Mouse (Mus musculus) bone marrow, adult 2 months (tissue): ENCODE results near the gene Olfr183.
"Not testable (repeated sequence)": the region's sequence is repeated elsewhere in the genome, so short reads cannot be mapped to it uniquely, and the experiment has no call there.

Experiments
- CTCF ChIP-seq: fragments of 200-500 bp; IDR thresholded peaks from 2 replicates; pipeline ENCODE4 v1.5.1; 2011; ENCODE audit warnings: low read length, control low read depth; ENCODE audit not compliant: control insufficient read depth, insufficient read depth
- POLR2A ChIP-seq: fragments of 200-500 bp; IDR thresholded peaks from 2 replicates; pipeline ENCODE4 v1.6.1; 2011; ENCODE audit warnings: low read depth, mild to moderate bottlenecking, control low read depth, low read length, borderline replicate concordance; ENCODE audit not compliant: control insufficient read depth

DNA sequence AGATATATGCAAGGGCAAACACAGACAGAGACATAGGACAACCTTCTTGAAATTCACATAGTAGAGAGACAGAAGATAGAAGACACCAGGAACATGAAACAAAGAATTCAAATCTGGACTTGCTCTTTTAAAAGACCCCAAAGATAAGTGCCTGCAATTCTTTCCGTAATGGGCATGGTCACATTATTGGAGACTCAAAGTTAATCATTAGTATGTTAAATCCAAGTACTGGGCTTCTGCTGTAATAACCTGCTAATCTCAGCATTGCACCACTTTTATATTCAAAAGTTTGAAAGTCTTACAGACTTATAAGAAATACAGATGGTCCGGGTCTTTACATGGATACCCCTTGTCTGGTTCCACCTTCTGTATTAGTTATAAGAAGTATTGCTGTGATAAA is 54.1 kb downstream of the Olfr183 start:
- TF ChIP-seq CTCF, POLR2A: not testable (repeated sequence)
